Mouse (Mus musculus) lung, embryonic 14.5 days (tissue): ENCODE measurements around the gene Maml1. TPM values are rescaled to one million over a fixed set of nuclear protein-coding genes. Genes with fewer than 3 reads are reported as not detected.

Experiments
- ATAC-seq: fragments of 200-750 bp; cut with Nextera tagmentation; 2 replicates; pipeline ENCODE4 v1.8.0; 2017; ENCODE audit warnings: mild to moderate bottlenecking, moderate TSS enrichment, moderate library complexity; ENCODE audit not compliant: insufficient read depth
- DNase-seq: peaks from one replicate; pipeline ENCODE4 v3.0.0-alpha.2; 2015
- H3K27ac ChIP-seq: fragments of 300-500 bp; sonication (generic); 2 replicates; pipeline ENCODE4 v1.5.1; 2014; ENCODE audit warnings: low read depth, mild to moderate bottlenecking, moderate library complexity
- H3K27me3 ChIP-seq: fragments of 300-500 bp; sonication (generic); 2 replicates; pipeline ENCODE4 v1.6.1; 2014; ENCODE audit warnings: low read length, control low read depth; ENCODE audit not compliant: insufficient read depth
- H3K36me3 ChIP-seq: fragments of 300-500 bp; sonication (generic); 2 replicates; pipeline ENCODE4 v1.6.1; 2014; ENCODE audit warnings: control low read depth; ENCODE audit not compliant: insufficient read depth
- H3K4me1 ChIP-seq: fragments of 300-500 bp; sonication (generic); 2 replicates; pipeline ENCODE4 v1.6.1; 2014; ENCODE audit warnings: antibody characterized with exemption, control low read depth; ENCODE audit not compliant: insufficient read depth
- H3K4me2 ChIP-seq: fragments of 300-500 bp; sonication (generic); 2 replicates; pipeline ENCODE4 v1.6.1; 2014; ENCODE audit warnings: mild to moderate bottlenecking
- H3K4me3 ChIP-seq: fragments of 300-500 bp; sonication (generic); 2 replicates; pipeline ENCODE4 v1.5.1; 2014; ENCODE audit warnings: low read depth, low read length
- H3K9ac ChIP-seq: fragments of 300-500 bp; sonication (generic); 2 replicates; pipeline ENCODE4 v1.6.1; 2014
- H3K9me3 ChIP-seq: fragments of 300-500 bp; sonication (generic); 2 replicates; pipeline ENCODE4 v1.6.1; 2016; ENCODE audit warnings: low read depth, low read length, control low read depth
- CTCF ChIP-seq: IDR thresholded peaks from 2 replicates; pipeline ENCODE4 v1.5.1; 2016; ENCODE audit warnings: antibody characterized with exemption, low read depth
- WGBS: fragments of 180-500 bp; shearing (Covaris S2); extraction: QIAGEN DNeasy Blood & Tissue Kit; methylation state at CpG from one replicate; pipeline ENCODE4 v1.1.7; 2014; 5-methylcytosine and 5-hydroxymethylcytosine counted together
- polyA plus RNA-seq: library from polyadenylated mRNA; unstranded; fragments of >200 nt; fragmentation: Nextera tagmentation; extraction: Ambion mirVana; gene quantifications from 2 replicates; pipeline ENCODE4 v1.2.1, GENCODE M21; 2014

Maml1 gene
- polyA plus RNA-seq, 1 experiment from 2014 or later, result 11.1 TPM

DNA sequence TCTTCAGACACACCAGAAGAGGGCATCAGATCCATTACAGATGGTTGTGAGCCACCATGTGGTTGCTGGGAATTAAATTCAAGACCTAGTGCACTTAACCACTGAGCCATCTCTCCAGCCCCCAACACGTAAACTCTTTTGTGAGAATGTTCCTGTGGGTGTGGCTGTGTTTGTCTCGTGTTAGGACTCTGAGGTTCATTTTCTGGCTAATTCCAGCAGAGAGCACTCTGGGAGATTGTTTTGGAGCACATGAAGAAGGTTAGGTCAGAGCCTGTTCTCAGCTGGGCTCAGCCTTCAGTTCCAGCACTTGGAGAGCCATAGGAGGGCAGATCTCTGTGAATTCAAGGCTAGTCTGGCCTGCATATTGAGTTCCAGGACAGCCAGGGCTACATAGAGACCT, 72.3 kb downstream of the Maml1 start:
- Histone ChIP-seq H3K27me3 (no peaks in the 10 kb centered on the region), H3K27ac (no peak overlapping the region), H3K4me1 (peaks cover 12% of the 10 kb centered on the region), H3K9ac (no peak overlapping the region), H3K4me2 (no peak overlapping the region), H3K36me3 (no peaks in the 10 kb centered on the region), H3K9me3 (no peaks in the 10 kb centered on the region), H3K4me3 (no peak overlapping the region)
- no peak for TF ChIP-seq CTCF
- no peak for DNase-seq
- no peak for ATAC-seq
- 48% methylated on average over 2 of the region's 2 CpGs for WGBS

DNA sequence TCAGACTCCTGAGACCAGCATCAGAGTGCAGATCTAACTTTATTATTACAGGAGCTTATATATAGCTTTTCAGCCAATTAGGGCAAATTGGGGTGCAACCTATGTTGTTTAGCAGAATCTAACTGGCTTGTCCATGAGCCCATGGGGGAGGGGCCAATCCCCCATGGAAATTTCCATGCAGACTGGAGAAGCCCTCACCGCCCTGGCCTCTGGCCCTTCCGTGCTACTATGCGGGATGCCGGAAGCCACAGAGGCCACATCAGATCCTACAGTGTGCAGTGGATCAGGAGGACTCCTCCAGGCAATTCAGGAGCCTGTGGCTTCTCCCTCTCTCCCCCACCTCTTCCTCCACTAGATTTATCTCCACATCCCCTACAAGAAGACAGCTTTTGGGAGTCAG, 74.3 kb downstream of the Maml1 start:
- Histone ChIP-seq H3K27me3 (no peaks in the 10 kb centered on the region), H3K4me3 (no peak overlapping the region), H3K4me2 (no peak overlapping the region), H3K9ac (no peak overlapping the region), H3K9me3 (no peaks in the 10 kb centered on the region), H3K27ac (no peak overlapping the region), H3K4me1 (peaks cover 17% of the 10 kb centered on the region), H3K36me3 (no peaks in the 10 kb centered on the region)
- peak; percentile 49 for DNase-seq
- 46% methylated on average over 4 of the region's 4 CpGs for WGBS
- ATAC-seq, result no peak; the same call in 1 of the 2 replicates
- no peak for TF ChIP-seq CTCF

DNA sequence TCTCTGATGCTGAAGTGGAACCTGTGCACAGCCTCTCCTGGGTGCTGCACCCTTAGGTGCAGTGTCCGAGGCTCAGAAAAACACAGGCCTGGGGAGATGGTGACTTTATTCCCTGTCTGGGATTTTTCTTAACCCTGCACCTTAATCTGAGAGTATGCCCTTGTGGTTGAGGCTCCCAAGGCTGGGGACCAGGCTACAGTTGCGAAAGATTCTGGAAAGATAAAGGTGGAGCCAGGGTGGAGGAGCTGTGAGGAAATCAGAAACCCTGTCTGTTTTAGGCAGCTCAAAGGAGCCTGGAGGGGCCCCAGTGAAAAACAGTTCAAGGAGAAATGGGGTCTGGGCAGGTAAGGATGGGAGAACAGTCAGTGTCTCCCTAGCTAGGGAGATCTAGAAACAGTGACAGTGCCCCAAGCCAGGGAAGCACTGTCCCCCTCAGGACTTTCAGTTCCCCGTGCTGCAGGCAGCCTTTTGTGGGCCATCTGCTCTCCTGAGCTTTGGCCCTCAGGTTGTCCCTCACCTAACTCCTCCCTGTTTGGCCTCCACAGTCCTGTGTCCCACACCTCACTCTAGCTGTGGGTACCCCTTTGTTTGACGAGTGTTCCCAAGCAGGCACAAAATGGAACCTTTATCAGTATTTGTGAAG, 75.3 kb downstream of the Maml1 start:
- WGBS, result 62% methylated on average over 4 of the region's 4 CpGs
- DNase-seq (no peak), ATAC-seq (no peak)
- peaks cover 17% of the 10 kb centered on the region for H3K4me1 ChIP-seq
- H3K36me3 ChIP-seq, result no peaks in the 10 kb centered on the region
- H3K4me3 ChIP-seq, result no peak overlapping the region
- no peaks in the 10 kb centered on the region for H3K9me3 ChIP-seq
- no peaks in the 10 kb centered on the region for H3K27me3 ChIP-seq
- no peak overlapping the region for H3K9ac ChIP-seq
- no peak overlapping the region for H3K4me2 ChIP-seq
- H3K27ac ChIP-seq, result no peak overlapping the region
- TF ChIP-seq CTCF, result no peak

DNA sequence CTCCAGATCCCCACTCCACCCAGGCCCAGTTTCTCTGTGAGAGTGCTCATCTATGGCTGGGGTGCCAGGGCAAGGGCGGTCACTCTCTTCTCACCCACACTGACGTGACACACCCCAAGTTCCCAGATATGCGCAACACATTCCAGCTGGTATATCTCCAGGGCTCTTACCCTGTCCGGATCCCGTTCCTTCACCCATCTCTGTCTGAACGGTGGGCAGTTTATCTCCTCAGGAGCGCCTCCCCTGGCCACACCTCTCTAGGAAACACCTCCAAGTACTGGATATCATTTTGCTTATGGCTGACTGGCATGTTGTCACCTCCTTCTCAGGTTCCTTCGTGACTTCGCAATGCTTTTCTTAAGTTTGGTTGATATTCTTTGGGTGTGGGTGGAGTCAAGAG, 76.5 kb downstream of the Maml1 start:
- H3K4me1 ChIP-seq, result peaks cover 17% of the 10 kb centered on the region
- no peaks in the 10 kb centered on the region for H3K36me3 ChIP-seq
- WGBS, result 20% methylated on average over 9 of the region's 9 CpGs
- no peak overlapping the region for H3K9ac ChIP-seq
- no peak for TF ChIP-seq CTCF
- no peaks in the 10 kb centered on the region for H3K27me3 ChIP-seq
- 0 out of 2 replicates have a peak overlapping the region, but pooled peaks have one; percentile 30 for H3K27ac ChIP-seq
- no peaks in the 10 kb centered on the region for H3K9me3 ChIP-seq
- no peak for DNase-seq
- H3K4me3 ChIP-seq, result no peak overlapping the region
- H3K4me2 ChIP-seq, result peak overlapping the region; percentile 23
- no peak for ATAC-seq

DNA sequence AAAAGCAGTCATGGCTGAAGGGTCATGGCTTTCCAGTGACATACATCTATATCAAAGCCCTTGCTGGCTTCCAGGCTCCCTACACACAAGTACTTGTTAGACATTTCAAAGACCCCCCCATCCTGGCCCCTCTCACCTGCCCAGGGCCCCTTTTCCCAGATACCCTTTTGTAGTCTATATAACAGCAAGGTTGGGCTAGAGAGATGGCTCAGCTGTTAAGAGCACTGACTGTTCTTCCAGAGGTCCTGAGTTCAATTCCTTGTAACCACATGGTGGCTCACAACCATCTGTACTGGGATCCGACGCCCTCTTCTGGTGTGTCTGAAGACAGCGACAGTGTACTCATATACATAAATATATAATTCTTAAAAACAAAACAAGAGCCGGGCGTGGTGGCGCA, 77.5 kb downstream of the Maml1 start:
- no peaks in the 10 kb centered on the region for H3K27me3 ChIP-seq
- no peak overlapping the region for H3K9ac ChIP-seq
- H3K4me3 ChIP-seq, result no peak overlapping the region
- peaks cover 17% of the 10 kb centered on the region for H3K4me1 ChIP-seq
- DNase-seq, result no peak
- no peak overlapping the region for H3K4me2 ChIP-seq
- no peak overlapping the region for H3K27ac ChIP-seq
- H3K36me3 ChIP-seq, result no peaks in the 10 kb centered on the region
- no peaks in the 10 kb centered on the region for H3K9me3 ChIP-seq
- WGBS, result 92% methylated on average over 6 of the region's 6 CpGs
- TF ChIP-seq CTCF, result no peak
- ATAC-seq, result no peak

DNA sequence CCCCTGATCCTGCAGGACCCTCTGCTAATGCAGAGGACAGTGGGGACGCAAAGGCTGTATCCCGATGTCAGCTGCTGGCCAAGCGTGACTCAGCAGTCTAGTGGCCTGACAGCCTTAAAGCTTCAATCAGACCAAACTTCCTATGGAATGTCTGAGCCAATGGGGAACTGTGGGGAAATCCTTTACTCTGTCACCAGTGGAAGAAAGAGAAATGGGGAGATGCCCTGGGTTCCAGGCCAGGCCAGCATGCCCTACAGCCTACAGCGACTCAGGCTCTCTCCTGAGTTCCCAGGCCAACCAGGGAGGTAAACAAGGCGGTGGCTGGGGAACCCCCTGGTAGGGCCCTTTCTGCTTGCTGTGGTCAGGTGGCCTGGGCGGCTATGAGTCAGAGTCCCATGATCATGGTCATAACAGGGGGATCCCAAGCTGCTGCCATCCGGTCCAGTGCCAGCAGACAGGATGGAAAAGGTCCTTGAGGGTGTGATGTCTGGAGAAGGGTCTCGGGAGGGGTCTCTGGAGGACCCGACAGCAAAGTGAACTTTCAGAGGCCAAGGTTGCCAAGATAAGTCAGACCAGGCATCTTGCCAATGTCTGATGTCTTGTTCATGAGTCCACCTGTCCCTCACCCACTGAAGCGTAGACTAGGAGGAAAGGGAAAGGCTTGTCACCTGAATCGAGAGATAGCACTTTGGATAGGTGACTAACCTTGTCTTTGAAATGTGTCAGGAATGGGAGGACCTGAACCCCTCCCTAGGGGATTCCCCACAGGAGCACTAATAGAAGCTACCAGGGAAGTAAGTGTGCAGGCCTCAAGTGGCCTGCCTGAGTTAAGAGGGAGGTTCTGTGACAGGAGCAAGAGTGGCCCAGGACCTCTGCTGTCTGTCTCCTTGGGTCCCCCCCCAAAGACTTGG, 79.0 kb downstream of the Maml1 start:
- Histone ChIP-seq H3K4me2 (no peak overlapping the region), H3K9me3 (no peaks in the 10 kb centered on the region), H3K9ac (no peak overlapping the region), H3K27me3 (no peaks in the 10 kb centered on the region), H3K4me3 (no peak overlapping the region), H3K4me1 (peaks cover 24% of the 10 kb centered on the region), H3K36me3 (no peaks in the 10 kb centered on the region), H3K27ac (no peak overlapping the region; the same call in 1 of the 2 replicates)
- ATAC-seq, result no peak
- WGBS, result 45% methylated on average over 11 of the region's 11 CpGs
- DNase-seq, result peak; percentile 55
- TF ChIP-seq CTCF, result no peak

DNA sequence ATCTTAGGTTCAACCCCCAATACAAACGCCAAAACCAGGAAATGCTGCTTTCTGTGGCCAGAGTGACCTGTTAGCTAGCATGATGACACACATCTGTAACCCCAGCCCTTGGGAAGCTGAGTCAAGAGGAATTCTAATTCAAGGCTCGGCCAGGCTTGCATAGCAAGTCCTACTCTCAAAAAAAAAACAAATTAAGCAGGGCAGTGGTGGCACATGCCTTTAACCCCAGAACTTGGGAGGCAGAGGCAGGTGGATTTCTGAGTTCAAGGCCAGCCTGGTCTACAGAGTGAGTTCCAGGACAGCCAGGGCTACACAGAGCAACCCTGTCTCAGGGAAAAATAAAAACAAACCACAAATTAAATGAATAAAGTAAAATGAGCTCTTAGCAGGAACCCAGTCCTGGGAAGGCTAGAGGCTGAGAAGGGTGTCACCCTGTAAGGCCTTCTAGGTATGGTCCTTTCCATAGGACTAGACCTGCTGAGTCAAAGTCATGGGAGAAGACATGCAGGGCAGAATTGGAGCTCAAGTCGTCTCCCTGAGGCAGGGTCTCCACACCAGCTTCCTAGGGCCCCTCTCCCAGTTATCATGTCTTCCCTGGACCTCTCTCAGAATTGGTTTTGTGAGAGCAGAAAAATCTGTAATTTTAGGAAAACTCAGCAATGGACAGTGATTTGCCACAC, 79.9 kb downstream of the Maml1 start:
- TF ChIP-seq CTCF, result no peak
- Histone ChIP-seq H3K27me3 (no peaks in the 10 kb centered on the region), H3K4me2 (no peak overlapping the region), H3K27ac (no peak overlapping the region; the same call in 1 of the 2 replicates), H3K4me1 (peaks cover 24% of the 10 kb centered on the region), H3K4me3 (no peak overlapping the region), H3K9ac (no peak overlapping the region), H3K36me3 (peaks cover 7% of the 10 kb centered on the region), H3K9me3 (no peaks in the 10 kb centered on the region)
- 61% methylated on average over 3 of the region's 3 CpGs for WGBS
- ATAC-seq (no peak), DNase-seq (no peak)
